Mouse (Mus musculus): ENCODE data around the gene Sorcs3. TPM values are rescaled to one million over a fixed set of nuclear protein-coding genes. Genes with fewer than 3 reads are reported as not detected.
A peak's percentile ranks its signal among the peaks of the same experiment; 100 is the strongest.

The Sorcs3 gene
- polyA plus RNA-seq, 1 experiment = 17.7 TPM

DNA sequence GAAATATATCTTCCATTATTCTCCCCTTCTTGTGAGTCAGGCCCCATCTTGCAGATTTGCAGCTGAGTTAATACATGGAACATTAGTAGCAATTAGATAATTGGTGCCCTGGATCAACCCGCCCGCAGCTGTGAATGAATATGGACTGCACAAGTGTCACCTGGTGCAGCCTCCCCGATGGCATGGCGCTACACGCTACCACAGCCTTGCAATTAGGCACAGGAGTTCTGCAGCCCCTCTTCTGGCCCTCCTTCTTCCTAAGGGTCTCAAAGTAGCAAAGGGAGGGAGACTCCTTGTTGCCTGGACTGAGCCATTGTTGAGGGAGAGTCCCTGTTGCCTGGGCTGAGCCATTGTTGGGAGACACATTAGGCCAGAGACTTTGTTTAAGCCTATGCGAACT, 76.4 kb downstream of the Sorcs3 start:
- no peak for DNase-seq (ENCODE audit: extremely low spot score in 1 of 2, low spot score in 1 of 2)

DNA sequence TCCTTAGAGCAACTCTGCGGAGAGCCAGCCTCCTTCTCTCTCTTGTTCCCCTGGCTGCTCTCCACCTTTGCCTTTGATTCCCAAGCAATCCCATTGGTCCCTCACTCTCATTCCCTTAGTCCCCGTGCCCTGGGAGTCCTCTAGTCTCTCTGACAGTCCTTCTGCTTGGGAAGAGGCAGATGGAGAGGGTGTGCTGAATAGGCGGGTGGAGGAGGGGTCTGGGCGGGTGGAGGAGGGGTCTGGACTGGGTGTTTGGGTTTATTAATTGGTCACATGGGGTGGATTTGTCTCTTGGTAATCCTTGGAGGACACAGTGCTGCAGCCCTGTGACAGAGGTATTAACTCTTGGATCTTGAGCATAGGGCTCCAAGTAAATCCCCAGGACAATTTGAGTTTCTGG, 77.4 kb downstream of the Sorcs3 start:
- no peak for DNase-seq (ENCODE audit: extremely low spot score in 1 of 2, low spot score in 1 of 2)

DNA sequence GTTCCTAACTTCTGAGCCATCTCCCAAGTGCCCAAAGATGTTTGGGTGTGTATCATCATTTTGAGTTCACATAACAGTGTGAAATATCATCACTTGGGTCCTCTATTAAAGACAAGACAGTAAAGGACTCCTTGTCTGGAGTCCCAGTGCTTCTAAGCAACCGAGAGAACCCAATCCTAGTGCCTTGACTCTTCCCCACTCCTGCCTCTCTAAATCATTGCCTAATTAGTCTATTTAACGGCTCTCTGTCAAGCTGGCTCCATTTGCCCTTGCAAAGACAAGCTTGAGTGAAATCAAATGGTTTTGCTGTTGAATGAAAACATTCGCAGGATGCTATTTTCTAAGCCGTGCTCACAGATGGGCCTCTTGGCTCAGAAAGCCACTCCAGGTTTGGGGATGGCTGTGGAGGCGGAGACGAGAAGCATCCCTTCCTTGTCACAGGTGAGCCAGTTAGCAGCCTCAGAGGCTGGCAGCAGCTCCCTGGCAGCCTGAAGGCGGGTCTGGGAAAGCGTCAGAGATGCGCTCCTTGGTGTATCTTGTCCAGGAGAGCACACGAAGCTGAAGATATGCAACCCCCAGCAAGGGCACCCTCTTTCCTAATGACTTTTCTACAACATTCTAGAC, 79.9 kb downstream of the Sorcs3 start:
- DNase-seq (ENCODE audit: extremely low spot score in 1 of 2, low spot score in 1 of 2) = peak in 1 of 2 experiments; percentile 58

DNA sequence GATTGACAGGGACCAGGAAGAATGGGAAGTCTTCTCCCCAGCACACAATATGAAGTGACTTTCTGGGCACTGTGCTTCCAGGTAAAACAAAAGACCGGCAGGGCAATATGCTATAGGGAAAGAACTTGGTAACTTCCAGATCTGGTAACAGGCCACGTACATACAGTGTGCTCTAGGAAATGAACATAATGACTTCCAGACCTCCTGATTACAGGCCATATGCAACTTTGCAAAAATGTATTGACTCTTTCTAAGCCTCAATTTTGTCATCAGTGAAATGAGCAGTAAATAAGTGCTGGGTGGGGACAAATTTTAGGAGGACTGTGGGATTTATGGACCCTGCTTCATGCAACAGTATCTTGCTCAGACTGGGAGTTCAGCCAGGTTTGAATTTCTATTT, 88.4 kb downstream of the Sorcs3 start:
- DNase-seq (ENCODE audit: extremely low spot score in 1 of 2, low spot score in 1 of 2) = no peak

DNA sequence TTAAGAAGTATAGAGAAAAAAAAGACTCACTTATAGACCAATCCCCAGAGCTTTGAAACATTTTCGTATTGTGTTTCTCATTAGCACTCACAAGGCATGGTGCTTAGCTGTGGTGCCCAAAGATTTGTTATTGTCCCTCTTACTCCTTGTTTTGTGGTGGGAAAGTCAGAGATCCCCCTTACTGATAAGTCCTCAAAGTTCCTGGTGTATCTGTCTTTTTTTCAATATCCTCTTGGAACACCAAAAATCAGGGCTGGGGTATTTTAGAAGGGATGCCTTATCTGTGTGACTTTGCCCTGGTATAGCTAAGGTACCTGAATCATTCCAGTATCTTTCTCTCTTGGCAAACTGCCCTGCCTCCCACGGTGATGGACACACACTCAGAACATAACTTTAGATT, 92.6 kb downstream of the Sorcs3 start:
- DNase-seq (ENCODE audit: extremely low spot score in 1 of 2, low spot score in 1 of 2) = no peak

DNA sequence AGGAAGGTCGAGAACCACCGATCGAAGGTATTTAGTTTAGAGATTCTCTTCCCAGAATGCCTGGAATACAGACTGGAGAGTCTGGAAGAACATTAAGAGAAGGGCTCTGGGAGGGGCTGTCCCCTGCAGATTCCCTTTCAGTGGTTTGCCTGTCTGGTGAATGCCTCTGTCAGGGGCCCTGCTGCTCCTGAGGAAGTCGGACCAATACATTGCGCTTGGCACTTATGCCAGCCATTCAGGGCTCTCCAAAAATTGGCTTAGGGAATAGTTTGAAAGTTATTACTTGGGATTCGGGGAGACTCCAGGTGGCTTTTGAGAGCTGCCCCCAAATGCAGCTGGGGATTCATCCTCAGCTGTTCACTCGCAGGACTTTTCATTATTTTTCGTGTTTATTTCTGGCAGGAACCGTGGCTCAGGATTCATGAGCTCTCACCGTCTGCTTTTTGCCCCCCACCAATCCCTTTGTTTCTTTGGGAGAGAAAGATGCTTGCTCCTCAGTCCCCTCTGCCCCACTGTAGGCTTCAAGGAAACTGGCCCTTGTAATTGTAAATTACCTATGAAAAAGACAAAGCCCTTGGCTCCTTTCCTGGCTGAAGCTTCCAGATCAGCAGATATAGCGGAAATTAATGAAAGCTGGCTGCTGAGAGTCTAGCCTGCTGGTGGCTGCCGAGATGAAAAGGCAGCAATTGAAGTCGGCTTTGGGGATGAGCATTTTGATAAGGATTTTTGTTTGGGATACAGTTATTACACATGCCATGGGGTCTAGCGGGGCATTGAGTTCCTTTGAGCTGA, 94.8 kb downstream of the Sorcs3 start:
- no peak for DNase-seq (ENCODE audit: extremely low spot score in 1 of 2, low spot score in 1 of 2)

DNA sequence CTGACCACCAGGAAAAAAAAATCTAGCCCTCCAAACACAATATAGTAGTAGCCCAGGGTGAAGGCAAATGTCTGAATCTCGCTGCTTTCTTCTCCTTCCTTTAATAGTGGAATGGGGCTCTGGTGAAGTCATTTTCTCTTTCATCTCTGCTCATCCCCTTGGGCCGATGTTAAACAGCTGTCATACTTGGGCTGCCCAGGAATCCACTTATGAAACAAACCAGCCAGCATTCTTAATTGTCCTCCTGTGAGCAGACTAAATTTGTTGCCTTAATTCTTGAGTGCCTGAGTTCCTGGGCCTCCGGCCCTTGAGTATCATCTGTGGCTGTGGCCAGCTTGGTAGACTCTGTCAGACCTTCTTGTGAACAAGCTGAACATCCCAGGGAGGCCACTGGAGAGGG, 95.5 kb downstream of the Sorcs3 start:
- no peak for DNase-seq (ENCODE audit: extremely low spot score in 1 of 2, low spot score in 1 of 2)

DNA sequence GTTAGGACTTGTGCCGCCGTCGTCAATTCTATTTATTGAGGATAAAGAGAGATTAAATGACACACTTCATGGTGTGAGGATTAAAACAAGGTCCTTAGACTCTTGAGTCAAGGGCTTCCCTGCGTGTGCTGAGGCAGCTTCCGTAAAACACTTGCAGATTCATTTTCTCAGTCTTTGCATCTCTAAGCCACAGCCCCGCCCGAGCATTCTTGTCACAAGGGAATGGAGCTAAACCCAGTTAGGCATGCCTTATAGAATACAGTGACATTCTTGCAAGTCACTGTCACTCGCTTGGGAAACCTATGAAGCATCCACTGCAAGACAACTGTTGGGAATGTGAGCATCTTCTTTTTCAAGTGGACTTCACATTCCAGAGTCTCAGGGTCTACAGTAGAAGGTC, 102.5 kb downstream of the Sorcs3 start:
- DNase-seq (ENCODE audit: extremely low spot score in 1 of 2, low spot score in 1 of 2) = no peak

DNA sequence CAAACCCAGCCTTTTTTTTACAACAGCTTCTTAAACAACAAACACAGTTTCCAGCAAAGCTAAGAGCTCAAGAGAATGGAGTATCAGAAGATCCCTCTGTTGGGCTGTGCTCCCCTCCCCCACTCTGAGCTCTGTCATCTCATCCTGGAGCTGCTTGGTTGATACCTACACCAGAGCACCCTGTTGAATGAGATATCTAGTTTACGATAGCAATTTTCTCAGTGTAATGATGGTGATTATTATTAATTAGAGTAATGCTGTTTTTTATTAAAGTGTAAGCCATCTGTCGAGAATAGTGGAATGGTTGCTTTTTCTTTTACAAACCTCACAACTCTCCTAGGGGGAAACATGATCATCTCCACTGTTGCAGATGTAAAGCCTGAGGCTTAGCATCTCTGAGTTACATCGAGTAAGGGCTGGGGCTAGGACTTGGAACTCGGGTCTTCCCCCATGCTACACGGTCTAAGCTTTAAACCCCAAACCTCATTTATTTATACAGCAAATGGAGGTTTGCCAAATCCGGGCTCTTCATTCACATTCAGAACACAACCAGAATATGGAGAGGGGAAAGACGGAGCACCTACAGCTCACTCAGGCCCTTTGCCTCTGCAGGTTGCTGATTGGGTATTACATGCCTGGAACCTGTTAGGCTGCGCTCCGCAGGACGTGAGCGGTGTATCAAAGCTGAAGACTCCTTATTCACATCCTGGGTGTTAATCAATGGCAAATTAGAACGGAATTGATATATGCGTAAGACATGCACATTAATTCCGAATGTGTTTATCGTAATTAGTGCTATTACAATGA, 103.9 kb downstream of the Sorcs3 start:
- DNase-seq (ENCODE audit: extremely low spot score in 1 of 2, low spot score in 1 of 2) = no peak

DNA sequence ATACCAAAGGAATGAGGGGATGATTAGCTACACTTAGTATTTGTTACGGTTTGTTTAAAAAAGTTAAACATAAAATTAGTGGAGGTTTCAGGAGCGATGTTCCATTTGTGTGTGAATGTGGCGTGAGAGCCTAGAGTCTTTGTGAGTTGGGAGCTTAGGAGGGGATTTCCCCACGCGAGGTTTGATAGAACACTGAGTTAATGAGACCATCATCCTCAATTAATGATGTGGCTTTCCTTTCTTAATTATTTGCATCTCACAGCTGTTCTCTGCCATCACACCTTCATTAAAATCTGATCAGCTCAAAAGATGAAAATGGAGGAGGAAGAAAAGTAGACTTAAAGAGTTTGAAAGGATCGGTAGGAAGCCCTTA, 104.5 kb downstream of the Sorcs3 start:
- DNase-seq (ENCODE audit: extremely low spot score in 1 of 2, low spot score in 1 of 2) = no peak

DNA sequence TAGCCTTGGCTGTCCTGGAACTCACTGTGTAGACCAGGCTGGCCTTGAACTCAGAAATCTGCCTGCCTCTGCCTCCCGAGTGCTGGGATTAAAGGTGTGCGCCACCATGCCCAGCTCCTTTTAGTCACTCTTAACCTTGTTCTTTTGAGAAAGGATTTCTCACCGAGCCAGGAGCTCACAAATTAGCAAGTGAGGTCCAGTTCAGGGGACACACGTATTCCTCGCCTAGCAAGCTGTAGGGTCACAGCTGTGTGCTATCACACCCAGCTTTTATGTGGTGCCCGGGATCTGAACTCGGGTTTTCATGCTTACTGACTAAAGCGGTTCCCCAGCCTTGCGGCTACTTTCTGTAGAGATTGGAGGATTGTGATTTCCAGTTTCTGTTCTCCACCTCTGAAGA, 108.0 kb downstream of the Sorcs3 start:
- DNase-seq (ENCODE audit: extremely low spot score in 1 of 2, low spot score in 1 of 2) = no peak

DNA sequence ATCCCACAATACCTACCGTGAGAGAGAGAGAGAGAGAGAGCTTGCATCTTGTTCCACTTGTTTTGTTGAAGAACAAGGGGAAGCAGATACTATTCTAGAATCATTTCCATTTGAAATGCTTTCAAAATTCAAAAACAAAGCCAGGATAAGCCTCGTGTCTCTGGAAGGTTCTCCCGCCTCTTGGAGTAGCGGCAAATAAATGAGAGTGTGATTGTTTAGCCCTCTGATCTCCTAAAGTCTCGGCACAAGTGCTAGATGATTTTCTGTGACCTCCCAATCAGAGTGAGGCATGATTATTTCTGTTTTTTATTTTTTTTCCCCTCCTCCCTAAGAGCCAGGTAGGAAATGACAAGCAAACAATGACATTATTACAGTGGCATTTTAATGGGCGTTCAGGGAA, 121.3 kb downstream of the Sorcs3 start:
- no peak for DNase-seq (ENCODE audit: extremely low spot score in 1 of 2, low spot score in 1 of 2)

DNA sequence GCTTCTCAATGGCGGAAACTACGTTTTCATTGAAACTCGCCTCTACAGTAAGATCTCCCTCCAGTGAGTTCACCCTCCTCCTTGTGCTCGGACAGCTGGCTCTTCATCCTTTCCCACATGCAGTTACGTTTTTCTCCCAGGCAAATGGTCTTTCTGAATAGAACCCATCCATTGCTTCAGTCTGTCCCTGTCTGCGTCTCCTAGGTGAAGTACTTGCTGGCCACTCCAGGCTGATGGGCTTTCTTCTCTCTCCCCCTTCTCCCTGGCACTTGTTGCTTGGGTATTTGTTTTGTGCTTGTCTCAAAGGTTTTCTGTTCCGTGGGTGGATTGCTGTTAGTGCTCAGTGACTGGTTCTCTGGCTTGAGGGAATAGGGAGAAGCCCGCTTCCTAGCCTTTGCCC, 122.3 kb downstream of the Sorcs3 start:
- no peak for DNase-seq (ENCODE audit: extremely low spot score in 1 of 2, low spot score in 1 of 2)

DNA sequence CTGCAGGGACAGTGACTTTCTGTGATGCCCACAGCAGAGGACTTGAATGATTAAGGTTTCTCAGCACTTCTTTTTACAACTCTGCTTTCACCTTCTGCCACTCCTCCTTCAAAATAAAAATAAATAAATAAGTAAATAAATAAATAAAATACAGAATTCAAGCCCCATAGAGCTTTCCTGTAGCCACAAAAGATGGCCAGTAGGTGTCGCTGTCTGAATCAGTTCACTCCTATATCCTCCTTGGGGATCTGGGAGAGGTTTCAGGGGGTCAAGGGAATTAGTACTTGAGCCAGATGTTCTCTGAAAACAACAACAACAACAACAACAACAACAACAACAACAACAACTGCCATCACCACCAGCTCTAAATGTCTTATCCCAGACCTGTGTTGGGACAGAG, 125.8 kb downstream of the Sorcs3 start:
- no peak for DNase-seq (ENCODE audit: extremely low spot score in 1 of 2, low spot score in 1 of 2)

DNA sequence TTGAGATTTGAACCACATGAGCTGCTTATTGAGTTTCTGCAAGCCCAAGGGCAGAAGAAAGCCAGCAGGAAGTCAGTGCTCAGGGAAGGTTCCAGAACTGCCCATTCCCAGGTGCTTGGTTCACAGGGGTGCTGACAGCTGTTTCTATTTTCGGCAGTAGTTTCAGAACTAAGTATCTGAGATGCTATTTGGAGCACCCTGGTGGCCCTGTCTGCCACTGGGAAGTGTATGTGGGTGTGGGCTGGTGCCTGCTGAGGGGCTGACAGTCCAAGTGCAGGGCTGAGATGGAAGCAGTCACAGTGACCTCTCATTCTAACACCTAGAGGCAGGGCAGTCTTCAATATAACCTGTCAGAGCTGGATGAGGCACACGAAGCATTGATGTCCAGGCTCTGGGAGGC, 127.3 kb downstream of the Sorcs3 start:
- DNase-seq (ENCODE audit: extremely low spot score in 1 of 2, low spot score in 1 of 2) = no peak

DNA sequence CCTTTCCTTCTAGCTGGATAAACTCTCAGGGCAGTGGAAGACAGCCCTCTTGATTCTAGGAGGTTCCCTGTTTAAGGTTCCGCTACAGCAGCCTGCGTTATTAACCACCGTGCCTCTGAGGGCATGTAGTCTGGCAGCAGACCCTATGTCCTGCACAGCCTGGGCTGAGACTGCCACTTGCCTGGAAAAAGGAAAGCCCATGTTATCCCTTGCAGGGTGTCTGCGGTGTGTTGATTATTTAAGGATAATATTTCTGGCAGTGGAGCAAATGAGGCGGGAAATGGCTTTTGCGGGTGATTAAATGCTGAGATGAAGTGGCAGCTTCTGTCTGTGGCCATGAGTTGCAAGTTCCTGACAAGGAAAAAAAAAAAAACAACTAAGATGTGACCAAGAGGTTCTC, 131.6 kb downstream of the Sorcs3 start:
- DNase-seq (ENCODE audit: extremely low spot score in 1 of 2, low spot score in 1 of 2) = no peak

DNA sequence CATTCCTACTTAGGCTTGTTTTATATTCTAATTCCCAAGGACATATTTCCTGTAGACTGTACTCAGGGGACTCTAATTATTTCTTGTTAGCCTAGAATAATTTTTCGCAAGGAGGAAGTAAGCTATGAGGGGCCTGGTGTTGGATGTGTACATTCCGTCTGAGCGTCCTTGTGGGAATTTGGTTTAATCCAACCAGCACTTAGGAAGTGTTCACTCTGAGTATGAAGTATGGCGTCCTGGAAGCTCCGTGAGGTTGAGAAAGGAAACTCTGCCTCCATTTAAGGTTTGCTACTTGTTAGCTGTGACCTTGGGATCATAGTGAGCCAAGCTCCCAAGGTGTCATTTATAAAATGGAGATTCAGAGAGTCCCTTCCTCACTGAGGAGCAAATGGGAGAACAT, 132.3 kb downstream of the Sorcs3 start:
- no peak for DNase-seq (ENCODE audit: extremely low spot score in 1 of 2, low spot score in 1 of 2)

DNA sequence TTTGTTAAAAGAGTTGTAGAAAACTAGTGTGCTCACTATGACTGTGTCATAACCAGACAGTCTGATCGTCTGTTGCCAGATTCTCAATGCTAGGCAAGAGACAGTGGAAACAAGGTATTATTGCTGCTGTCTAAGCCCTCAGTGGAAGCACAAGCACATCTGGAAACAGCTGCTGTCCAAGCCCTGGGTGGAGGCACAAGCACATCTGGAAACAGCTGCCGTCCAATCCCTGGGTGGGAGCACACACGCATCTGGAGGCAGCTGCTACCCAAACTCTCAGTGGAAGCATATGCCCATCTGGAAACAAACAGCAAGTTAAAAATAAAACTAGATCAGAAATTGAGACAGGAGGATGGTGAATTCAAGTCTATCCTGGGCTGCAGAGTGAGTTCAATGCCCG, 136.9 kb downstream of the Sorcs3 start:
- DNase-seq (ENCODE audit: extremely low spot score in 1 of 2, low spot score in 1 of 2) = no peak

DNA sequence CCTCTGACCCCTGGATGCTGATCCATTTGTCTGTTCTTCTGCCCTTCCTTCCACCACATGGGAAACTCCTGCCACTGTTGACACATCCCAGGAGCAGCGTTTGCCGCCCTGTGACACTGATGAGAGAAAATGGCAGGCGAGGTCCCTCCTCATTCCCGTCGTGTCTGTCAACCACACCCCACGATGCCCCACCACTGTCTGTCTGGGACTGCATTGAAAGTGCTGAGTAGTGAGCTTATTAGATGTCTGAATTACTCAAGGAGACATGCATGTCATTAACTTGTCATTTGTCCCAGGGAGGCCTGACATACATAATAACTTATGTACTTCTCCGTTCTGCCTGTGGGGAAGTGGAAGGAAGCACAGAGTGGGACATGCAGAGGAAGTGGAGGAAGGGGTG, 137.6 kb downstream of the Sorcs3 start:
- DNase-seq (ENCODE audit: extremely low spot score in 1 of 2, low spot score in 1 of 2) = no peak

DNA sequence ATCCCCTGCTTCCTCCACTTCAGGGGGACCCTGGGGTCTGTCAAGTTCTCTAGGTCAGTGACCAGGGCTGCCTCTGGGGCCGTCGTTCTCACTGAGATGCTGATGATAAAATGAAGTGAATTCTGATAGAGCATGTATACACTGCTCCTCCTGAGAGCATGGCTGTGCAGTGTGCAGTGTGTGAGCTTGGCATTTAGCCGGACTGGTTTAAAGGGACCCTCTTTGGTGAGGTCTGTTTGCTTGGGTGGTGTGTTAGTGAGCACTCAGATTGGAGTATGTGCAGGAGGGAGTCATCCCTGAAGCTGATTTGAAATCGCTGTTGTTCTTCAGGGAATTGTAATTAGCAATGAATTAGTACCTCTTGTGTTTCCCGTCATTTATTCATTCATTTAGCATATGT, 141.3 kb downstream of the Sorcs3 start:
- no peak for DNase-seq (ENCODE audit: extremely low spot score in 1 of 2, low spot score in 1 of 2)

DNA sequence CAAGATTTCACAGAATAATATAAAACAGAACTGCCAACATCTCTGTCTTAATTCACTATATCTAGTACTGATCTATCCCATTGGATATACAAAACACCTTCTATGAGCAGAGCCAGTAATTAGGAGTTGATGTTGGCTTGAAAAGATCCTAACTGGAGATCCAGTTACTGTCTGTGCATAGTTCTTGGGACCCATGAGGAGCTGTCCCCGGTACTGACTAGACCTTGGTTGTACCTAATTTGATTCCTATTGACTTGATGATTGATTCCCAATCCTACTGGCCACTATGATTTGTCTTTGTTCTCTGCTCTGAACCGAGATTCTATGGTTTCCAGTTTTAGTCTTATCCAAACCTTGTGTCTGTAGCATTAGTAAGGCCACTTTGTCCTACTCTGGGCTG, 151.0 kb downstream of the Sorcs3 start:
- DNase-seq (ENCODE audit: extremely low spot score in 1 of 2, low spot score in 1 of 2) = no peak

DNA sequence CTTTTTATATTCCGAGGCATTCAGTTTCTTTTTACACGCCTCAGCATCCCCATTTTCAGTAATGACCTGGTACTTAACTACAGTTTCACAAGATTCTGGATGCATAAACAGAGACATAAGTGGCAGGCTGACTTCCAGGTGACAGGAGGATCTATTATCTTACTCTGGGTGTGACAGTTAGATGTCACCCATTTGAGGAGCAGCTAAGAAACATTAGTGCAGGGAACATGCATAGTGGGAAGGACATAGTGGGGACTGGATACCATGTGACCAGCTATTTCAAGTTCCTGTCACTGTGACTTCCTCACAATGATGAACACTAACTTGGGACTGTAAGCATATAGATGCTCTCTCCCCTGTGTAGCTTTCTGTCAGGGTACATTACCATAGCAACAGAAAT, 156.3 kb downstream of the Sorcs3 start:
- no peak for DNase-seq (ENCODE audit: extremely low spot score in 1 of 2, low spot score in 1 of 2)

All from frontal cortex, adult 2 months (tissue).